ENCODE assay signal across 23 mouse cellular contexts in the genomic region with DNA sequence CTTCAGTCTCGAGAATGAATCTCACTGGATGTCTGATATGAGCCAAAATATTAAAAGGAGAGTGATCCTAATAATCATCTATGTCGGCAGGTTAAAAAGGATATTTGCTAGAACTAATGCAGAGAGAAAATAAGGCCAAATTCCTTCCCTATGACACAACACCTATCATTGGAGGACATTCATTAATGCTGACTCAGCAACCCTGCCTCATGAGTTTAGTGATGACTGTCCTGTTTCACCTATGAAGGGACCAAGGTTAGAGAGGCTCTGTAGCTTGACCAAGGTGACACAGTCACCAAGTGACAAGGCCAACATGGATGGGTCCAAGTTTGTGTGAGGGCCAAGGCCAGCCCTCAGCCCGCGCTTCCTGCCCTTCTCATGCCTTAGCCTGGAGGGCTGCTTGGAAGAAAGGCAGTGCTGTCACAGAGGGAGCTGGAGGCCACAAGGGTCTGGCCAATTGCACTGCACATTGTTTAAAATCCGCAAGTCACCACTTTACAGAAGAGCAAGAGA.
DNase-seq lines count a peak whose midpoint lies in the region; ATAC-seq and TF ChIP-seq lines count a peak whose summit lies in the region.
"Had no signal": no experiment of that assay in that cellular context is flagged by ENCODE, and none has a peak within 500 bp of the region (broad histone marks: within the 10 kb centered on the region; RNA-seq: fewer than 3 reads in every experiment).

No protein-coding gene starts in this region.

- TF ChIP-seq EP300 in MEL (IDR thresholded peaks at IDR 0.05; ENCODE audit: low read depth in 1 of 2, low read length in 2 of 2), result no peak

- no peak for TF ChIP-seq POLR2A in MEL (IDR thresholded peaks at IDR 0.05; ENCODE audit: control insufficient read depth in 1 of 2, insufficient read depth in 1 of 2, low read depth in 1 of 2, low read length in 2 of 2, poor library complexity in 1 of 2)

- no peaks in the 10 kb centered on the region for H3K9me3 ChIP-seq in MEL (replicated peaks; ENCODE audit: insufficient read depth, low read length)
- no peaks in the 10 kb centered on the region for H3K9me3 ChIP-seq in midbrain, embryonic 13.5 days
- H3K9me3 ChIP-seq: forebrain, embryonic 15.5 days; heart, embryonic 12.5 days; neural tube, embryonic 15.5 days had no signal

- H3K27ac ChIP-seq in layer of hippocampus, adult 2 months, result peak overlapping the region; percentile 61
- H3K27ac ChIP-seq in MEL (ENCODE audit: control insufficient read depth, low read depth, low read length), result no peak overlapping the region
- H3K27ac ChIP-seq in midbrain, embryonic 13.5 days, result no peak overlapping the region
- H3K27ac ChIP-seq: forebrain, embryonic 15.5 days; hindbrain, postnatal 0 days; neural tube, embryonic 15.5 days had no signal

- H3K4me3 ChIP-seq in layer of hippocampus, adult 2 months, result no peak overlapping the region
- no peak overlapping the region for H3K4me3 ChIP-seq in MEL (ENCODE audit: control insufficient read depth in 1 of 2, insufficient read depth in 1 of 2, low read depth in 2 of 2, low read length in 2 of 2)
- H3K4me3 ChIP-seq in midbrain, embryonic 13.5 days (replicated peaks), result no peak overlapping the region
- H3K4me3 ChIP-seq: forebrain, embryonic 15.5 days; heart, embryonic 12.5 days; neural tube, embryonic 15.5 days had no signal

- H3K4me1 ChIP-seq in MEL (ENCODE audit: control insufficient read depth in 1 of 2, insufficient read depth in 2 of 2, low read length in 2 of 2), result no peaks in the 10 kb centered on the region
- H3K4me1 ChIP-seq in midbrain, embryonic 13.5 days (replicated peaks), result peaks cover 11% of the 10 kb centered on the region
- H3K4me1 ChIP-seq: heart, embryonic 12.5 days had no signal

- no peak for TF ChIP-seq RAD21 in MEL (IDR thresholded peaks at IDR 0.05; ENCODE audit: low read depth, low read length)

- no peak for DNase-seq in layer of hippocampus, adult 2 months (ENCODE audit: low spot score in 2 of 2)
- DNase-seq in layer of hippocampus, adult 18-20 months (ENCODE audit: low spot score in 2 of 2), result no peak
- DNase-seq in MEL (ENCODE audit: low read depth, low spot score), result no peak
- DNase-seq in adrenal gland, postnatal 10 days, result peak; percentile 64
- no peak for DNase-seq in cerebellum, adult 18-20 months
- DNase-seq: cerebellum, adult 11-12 months; cerebellum, postnatal 14 days; embryo, embryonic 11 days; gastrocnemius, postnatal 10 days; heart, postnatal 10 days; kidney, postnatal 36 days; layer of hippocampus, adult 9-11 months; lung, postnatal 4 days; thymus, adult 2 months; thymus, postnatal 4 days had no signal

- H3K4me2 ChIP-seq in midbrain, embryonic 13.5 days (replicated peaks), result no peak overlapping the region
- H3K4me2 ChIP-seq: forebrain, embryonic 15.5 days; heart, embryonic 12.5 days; neural tube, embryonic 15.5 days had no signal

- H3K36me3 ChIP-seq in MEL (ENCODE audit: control insufficient read depth in 1 of 2, insufficient read depth in 2 of 2, low read length in 2 of 2), result no peaks in the 10 kb centered on the region
- no peaks in the 10 kb centered on the region for H3K36me3 ChIP-seq in midbrain, embryonic 13.5 days
- H3K36me3 ChIP-seq: forebrain, embryonic 15.5 days; heart, embryonic 12.5 days; neural tube, embryonic 15.5 days had no signal

- 91% methylated on average over 5 of the region's 5 CpGs for WGBS in midbrain, embryonic 13.5 days

- TF ChIP-seq CTCF in layer of hippocampus, adult 2 months (conservative IDR thresholded peaks at IDR 0.05), result no peak
- TF ChIP-seq CTCF in MEL (IDR thresholded peaks at IDR 0.05 in 2 of 3, conservative IDR thresholded peaks at IDR 0.05 in 1 of 3; ENCODE audit: control insufficient read depth in 1 of 3, insufficient read depth in 1 of 3, low read depth in 2 of 3, low read length in 3 of 3, poor library complexity in 1 of 3, severe bottlenecking in 1 of 3), result no peak

- H3K79me2 ChIP-seq in MEL (ENCODE audit: control insufficient read depth, insufficient read depth, low read length, poor library complexity), result no peaks in the 10 kb centered on the region

- no peak overlapping the region for H3K9ac ChIP-seq in MEL (ENCODE audit: control insufficient read depth, low read depth, low read length, poor library complexity, severe bottlenecking)
- no peak overlapping the region for H3K9ac ChIP-seq in midbrain, embryonic 13.5 days (replicated peaks)
- H3K9ac ChIP-seq: forebrain, embryonic 15.5 days; heart, embryonic 12.5 days; neural tube, embryonic 15.5 days had no signal

- ATAC-seq in midbrain, embryonic 13.5 days, result no peak
- no peak for ATAC-seq in megakaryocyte-erythroid progenitor cell, adult 5-6 weeks (replicated peaks; ENCODE audit: low FRiP score, low TSS enrichment, poor library complexity, severe bottlenecking)
- ATAC-seq: hindbrain, postnatal 0 days; intestine, embryonic 16.5 days; Patski had no signal

- no peaks in the 10 kb centered on the region for H3K27me3 ChIP-seq in MEL (ENCODE audit: control insufficient read depth in 1 of 2, insufficient read depth in 2 of 2, low read length in 2 of 2)
- no peaks in the 10 kb centered on the region for H3K27me3 ChIP-seq in midbrain, embryonic 13.5 days
- H3K27me3 ChIP-seq: forebrain, embryonic 15.5 days; heart, embryonic 12.5 days; neural tube, embryonic 15.5 days; Patski had no signal

TF ChIP-seq in MEL, 35 proteins besides CTCF, POLR2A, EP300 and RAD21:
- TF ChIP-seq MAFK (IDR thresholded peaks at IDR 0.05; ENCODE audit: borderline replicate concordance, low read depth, low read length) (peak; percentile 88), RCOR1 (IDR thresholded peaks at IDR 0.05; ENCODE audit: low read depth, low read length) (no peak), USF2 (IDR thresholded peaks at IDR 0.05; ENCODE audit: borderline replicate concordance in 1 of 2, insufficient read depth in 1 of 2, low read depth in 1 of 2, low read length in 2 of 2) (no peak)
